Mouse (Mus musculus) hindbrain, embryonic 10.5 days (tissue): ENCODE data around the gene Gnat3. TPM values are rescaled to one million over a fixed set of nuclear protein-coding genes. Genes with fewer than 3 reads are reported as not detected.

Experiments used
- DNase-seq: peaks from one replicate; pipeline ENCODE4 v3.0.0-alpha.2; 2017; ENCODE audit warnings: low spot score
- H3K27ac ChIP-seq: fragments of 300-500 bp; sonication (generic); 2 replicates; pipeline ENCODE4 v1.5.1; 2016; ENCODE audit warnings: mild to moderate bottlenecking, moderate library complexity
- H3K27me3 ChIP-seq: fragments of 300-500 bp; sonication (generic); 2 replicates; pipeline ENCODE4 v1.6.1; 2016; ENCODE audit warnings: mild to moderate bottlenecking; ENCODE audit not compliant: poor library complexity, insufficient read depth, severe bottlenecking
- H3K36me3 ChIP-seq: fragments of 300-500 bp; sonication (generic); 2 replicates; pipeline ENCODE4 v1.6.1; 2016; ENCODE audit warnings: mild to moderate bottlenecking, moderate library complexity
- H3K4me1 ChIP-seq: fragments of 300-500 bp; sonication (generic); replicated peaks from 2 replicates; pipeline ENCODE4 v1.6.1; 2016; ENCODE audit warnings: mild to moderate bottlenecking
- H3K4me3 ChIP-seq: fragments of 300-500 bp; sonication (generic); 2 replicates; pipeline ENCODE4 v1.5.1; 2016; ENCODE audit warnings: mild to moderate bottlenecking, moderate library complexity
- H3K9me3 ChIP-seq: fragments of 300-500 bp; sonication (generic); 2 replicates; pipeline ENCODE4 v1.6.1; 2016; ENCODE audit warnings: mild to moderate bottlenecking, moderate library complexity
- WGBS: fragments of 180-500 bp; shearing (Covaris S2); methylation state at CpG from one replicate; pipeline ENCODE4 v1.1.7; 2016; 5-methylcytosine and 5-hydroxymethylcytosine counted together
- polyA plus RNA-seq: library from polyadenylated mRNA; unstranded; fragments of >200 nt; fragmentation: Nextera tagmentation; extraction: Ambion mirVana; gene quantifications from 2 replicates; pipeline ENCODE4 v1.2.1, GENCODE M21; 2016

The Gnat3 gene
- polyA plus RNA-seq, 1 experiment from 2014 or later = 0.77 TPM

- 91% methylated on average over 4 of the region's 4 CpGs for WGBS
Measured at GRCm38 (mm10) chr5:18014209-18014829, 52.0 kb downstream of the Gnat3 start.

DNA sequence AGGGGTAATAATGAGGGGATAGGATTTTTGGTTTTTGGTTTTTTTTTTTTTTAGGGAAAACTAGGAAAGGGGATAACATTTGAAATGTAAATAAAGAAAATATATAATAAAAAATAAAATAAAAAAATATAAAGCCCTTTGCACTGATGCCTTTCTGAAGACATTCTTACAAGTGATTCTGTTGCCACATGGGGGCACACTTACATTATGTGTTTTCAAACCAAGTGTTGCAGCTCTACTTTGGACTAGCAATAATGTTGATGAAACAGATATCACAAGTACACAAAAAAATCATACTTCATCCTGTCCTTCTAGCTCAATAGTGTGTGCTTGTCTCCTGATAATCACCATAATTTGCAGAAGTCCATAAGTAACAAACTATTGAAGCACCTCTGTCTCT lies 61.0 kb downstream of the Gnat3 start:
- Histone ChIP-seq H3K4me3 (no peak overlapping the region), H3K36me3 (no peaks in the 10 kb centered on the region), H3K4me1 (no peaks in the 10 kb centered on the region), H3K9me3 (no peaks in the 10 kb centered on the region), H3K27ac (no peak overlapping the region), H3K27me3 (no peaks in the 10 kb centered on the region)
- DNase-seq = no peak

More at GRCm38 (mm10) chr5:18014209-18014829, 52.0 kb downstream of the Gnat3 start:
- H3K9me3 ChIP-seq = no peaks in the 10 kb centered on the region
- no peak for DNase-seq
- H3K27ac ChIP-seq = no peak overlapping the region
- no peaks in the 10 kb centered on the region for H3K27me3 ChIP-seq
- H3K4me3 ChIP-seq = no peak overlapping the region
- H3K36me3 ChIP-seq = no peaks in the 10 kb centered on the region
- no peaks in the 10 kb centered on the region for H3K4me1 ChIP-seq

DNA sequence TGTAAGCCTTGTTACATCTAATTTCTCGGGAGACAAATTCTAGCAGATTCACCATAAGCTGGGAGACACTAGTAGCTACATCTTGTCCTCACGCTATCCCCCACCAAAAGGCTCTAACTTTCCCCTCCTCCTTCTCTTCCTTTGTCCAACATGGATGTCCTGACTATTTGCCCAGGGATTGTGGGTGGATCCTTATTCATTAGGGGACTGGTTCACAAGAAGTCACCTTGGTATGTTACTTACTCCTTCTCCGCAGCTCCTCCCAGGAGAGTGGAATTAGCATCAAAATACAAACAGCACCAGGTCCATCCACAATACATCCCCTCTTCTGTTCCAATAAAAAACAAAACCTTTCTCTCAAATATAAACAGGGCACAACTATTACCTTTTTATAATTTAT lies 65.2 kb downstream of the Gnat3 start:
- no peak for DNase-seq
- no peaks in the 10 kb centered on the region for H3K36me3 ChIP-seq
- H3K4me1 ChIP-seq = no peaks in the 10 kb centered on the region
- no peak overlapping the region for H3K27ac ChIP-seq
- no peaks in the 10 kb centered on the region for H3K9me3 ChIP-seq
- no peaks in the 10 kb centered on the region for H3K27me3 ChIP-seq
- no peak overlapping the region for H3K4me3 ChIP-seq
- 87% methylated on average over 3 of the region's 3 CpGs for WGBS

DNA sequence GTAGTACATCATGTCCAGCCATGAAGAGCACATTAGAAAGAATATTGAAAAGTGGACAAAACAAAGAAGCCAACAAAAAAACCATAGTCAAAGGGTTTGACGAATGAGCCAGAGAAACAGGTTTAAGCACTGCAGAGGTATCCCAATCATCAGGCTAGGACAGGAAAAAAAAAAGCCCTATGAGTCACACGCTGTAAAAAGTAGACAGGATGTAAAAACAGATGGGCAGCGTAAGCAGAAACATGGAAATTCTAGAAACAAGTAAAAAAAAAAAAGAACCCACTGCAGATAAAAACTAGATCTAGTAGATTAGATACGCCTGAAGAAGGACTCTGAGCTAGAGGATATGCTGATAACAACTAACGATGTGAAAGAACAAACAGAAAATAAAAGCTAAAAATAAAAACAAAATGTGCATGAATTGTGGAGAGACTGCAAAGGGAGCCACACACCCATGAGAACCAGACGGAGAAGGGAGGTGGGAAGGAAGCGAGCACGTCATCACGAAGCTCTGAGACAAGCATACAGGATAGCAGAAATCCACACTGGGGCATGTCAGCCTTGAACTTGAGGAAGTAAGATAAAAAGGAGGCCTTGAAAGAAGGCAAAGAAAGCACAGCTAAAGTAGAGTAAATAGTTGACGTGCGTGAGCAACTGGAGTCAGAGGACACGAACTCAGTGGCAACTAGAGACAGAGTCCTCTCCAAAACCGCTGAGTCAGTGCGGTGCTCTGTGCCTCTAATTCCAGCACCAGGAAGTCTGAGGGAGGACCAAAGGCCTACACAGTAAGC lies 73.7 kb downstream of the Gnat3 start:
- H3K9me3 ChIP-seq = no peaks in the 10 kb centered on the region
- no peaks in the 10 kb centered on the region for H3K36me3 ChIP-seq
- H3K27me3 ChIP-seq = no peaks in the 10 kb centered on the region
- DNase-seq = no peak
- H3K4me1 ChIP-seq = no peaks in the 10 kb centered on the region
- WGBS = 83% methylated on average over 14 of the region's 14 CpGs
- no peak overlapping the region for H3K4me3 ChIP-seq
- H3K27ac ChIP-seq = no peak overlapping the region

- Histone ChIP-seq H3K27me3 (no peaks in the 10 kb centered on the region), H3K4me1 (no peaks in the 10 kb centered on the region), H3K9me3 (no peaks in the 10 kb centered on the region), H3K36me3 (no peaks in the 10 kb centered on the region), H3K27ac (no peak overlapping the region), H3K4me3 (no peak overlapping the region)
- WGBS = 6% methylated on average over 2 of the region's 2 CpGs
- DNase-seq = peak; percentile 66
Measured at GRCm38 (mm10) chr5:18043022-18043421, 80.7 kb downstream of the Gnat3 start.

GRCm38 (mm10) chr5:18048841-18049240 lies 86.5 kb downstream of the Gnat3 start:
- Histone ChIP-seq H3K27me3 (no peaks in the 10 kb centered on the region), H3K4me3 (no peak overlapping the region), H3K36me3 (no peaks in the 10 kb centered on the region), H3K27ac (no peak overlapping the region), H3K4me1 (no peaks in the 10 kb centered on the region), H3K9me3 (no peaks in the 10 kb centered on the region)
- no peak for DNase-seq
- WGBS = 89% methylated on average over 1 of the region's 1 CpGs

DNA sequence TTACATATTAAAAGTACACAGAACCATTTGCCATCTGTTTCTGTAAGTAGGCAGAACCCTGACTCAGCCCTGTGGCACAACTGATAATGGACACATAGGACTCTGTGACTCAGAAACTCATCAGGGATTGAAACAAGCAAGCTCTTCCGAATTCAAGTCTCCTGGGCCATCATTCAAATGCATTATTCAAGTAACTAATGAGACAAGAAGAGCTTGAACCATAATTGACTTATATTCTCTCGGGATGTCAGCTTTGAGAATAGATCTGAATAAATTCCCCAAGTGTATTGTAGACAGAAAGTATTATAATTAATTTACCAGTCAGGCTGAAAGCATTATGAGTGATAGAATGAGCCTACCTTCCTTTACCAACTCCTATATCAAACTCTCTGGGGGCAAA lies 93.0 kb downstream of the Gnat3 start:
- H3K4me1 ChIP-seq = no peaks in the 10 kb centered on the region
- WGBS = 55% methylated on average over 2 of the region's 2 CpGs
- no peak overlapping the region for H3K4me3 ChIP-seq
- no peaks in the 10 kb centered on the region for H3K9me3 ChIP-seq
- H3K36me3 ChIP-seq = no peaks in the 10 kb centered on the region
- DNase-seq = no peak
- H3K27ac ChIP-seq = no peak overlapping the region
- no peaks in the 10 kb centered on the region for H3K27me3 ChIP-seq

Other genes starting within 250 kb of the Gnat3 start
- gene Cd36, start 73.7 kb upstream of the Gnat3 start, polyA plus RNA-seq = 1.2 and 1.4 TPM in 2 replicates